Mouse (Mus musculus): ENCODE measurements around the gene Csnk2b.
A peak's percentile ranks its signal among the peaks of the same experiment; 100 is the strongest.

Csnk2b gene

GRCm38 (mm10) chr17:35121871-35122303, at the start of gene Csnk2b:
Gene Csnk2b (minus strand): TSS chr17:35122053.
- peak in 1 of 2 experiments; percentile 39 for DNase-seq

- peak in 1 of 2 experiments; percentile 15 for DNase-seq
These were observed 46.8 kb upstream of the Csnk2b start for GRCm38 (mm10) chr17:35168541-35169207.

- no peak for DNase-seq
These were observed 45.9 kb upstream of the Csnk2b start for GRCm38 (mm10) chr17:35167794-35168193.

- peak in 1 of 2 experiments; percentile 66 for DNase-seq
These were observed 44.6 kb upstream of the Csnk2b start for GRCm38 (mm10) chr17:35166352-35167035.

GRCm38 (mm10) chr17:35165451-35166155, 43.8 kb upstream of the Csnk2b start:
- DNase-seq: no peak

GRCm38 (mm10) chr17:35164568-35165450, 43.0 kb upstream of the Csnk2b start, which contains the start of gene Prrc2a:
Gene Prrc2a (minus strand): TSS chr17:35164897.
- DNase-seq: peak; percentile 97 to 98

- DNase-seq: peak; percentile 36 to 45
These were observed 42.3 kb upstream of the Csnk2b start for GRCm38 (mm10) chr17:35164218-35164567.

GRCm38 (mm10) chr17:35163326-35164081, 41.7 kb upstream of the Csnk2b start:
- DNase-seq: no peak

GRCm38 (mm10) chr17:35162730-35163129, 40.9 kb upstream of the Csnk2b start:
- no peak for DNase-seq

- DNase-seq: no peak
These were observed 40.3 kb upstream of the Csnk2b start for GRCm38 (mm10) chr17:35162121-35162520.

- DNase-seq: no peak
These were observed 39.6 kb upstream of the Csnk2b start for GRCm38 (mm10) chr17:35161421-35161820.

GRCm38 (mm10) chr17:35159638-35160037, 37.8 kb upstream of the Csnk2b start:
- no peak for DNase-seq

- DNase-seq: no peak
These were observed 37.2 kb upstream of the Csnk2b start for GRCm38 (mm10) chr17:35158850-35159593.

- DNase-seq: no peak
These were observed 35.9 kb upstream of the Csnk2b start for GRCm38 (mm10) chr17:35157661-35158175.

GRCm38 (mm10) chr17:35157254-35157653, 35.4 kb upstream of the Csnk2b start:
- no peak for DNase-seq

GRCm38 (mm10) chr17:35156461-35157200, 34.8 kb upstream of the Csnk2b start:
- no peak for DNase-seq

- DNase-seq: no peak
These were observed 33.6 kb upstream of the Csnk2b start for GRCm38 (mm10) chr17:35155451-35155850.

- DNase-seq: no peak
These were observed 32.8 kb upstream of the Csnk2b start for GRCm38 (mm10) chr17:35154616-35155015.

- DNase-seq: no peak
These were observed 32.1 kb upstream of the Csnk2b start for GRCm38 (mm10) chr17:35153931-35154330.

- DNase-seq: no peak
These were observed 31.2 kb upstream of the Csnk2b start for GRCm38 (mm10) chr17:35153077-35153476.

Measured in thymus, adult 18-20 months (tissue).